27 mouse cellular contexts compared by ENCODE assay signal in the genomic region with DNA sequence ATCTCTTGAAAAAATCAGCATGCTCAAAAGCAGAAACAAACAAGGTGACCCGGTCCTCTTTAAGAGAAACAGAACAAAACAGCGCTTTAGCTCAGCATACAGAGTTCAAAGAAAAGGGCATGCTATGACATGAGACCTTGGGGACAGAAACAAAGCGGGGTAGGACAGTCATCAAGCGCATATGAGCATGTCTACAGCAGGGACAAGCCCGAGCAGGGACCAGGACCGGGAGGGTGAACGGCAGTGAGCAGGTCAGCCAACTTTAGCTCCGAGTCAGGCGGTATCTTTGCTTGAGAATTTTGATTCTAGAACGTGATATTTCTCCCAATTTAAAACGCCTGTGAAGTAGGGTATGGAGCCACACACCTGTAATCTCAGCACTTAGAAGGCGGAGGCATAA.
A peak's percentile ranks its signal among the peaks of the same experiment; 100 is the strongest.
DNase-seq lines count a peak whose midpoint lies in the region; ATAC-seq and TF ChIP-seq lines count a peak whose summit lies in the region.
"Had no signal": no experiment of that assay in that cellular context is flagged by ENCODE, and none has a peak within 500 bp of the region (broad histone marks: within the 10 kb centered on the region; RNA-seq: fewer than 3 reads in every experiment).

No protein-coding gene starts in this region.

- H3K9me3 ChIP-seq in E14TG2a.4 (ENCODE audit: low read length) = no peaks in the 10 kb centered on the region
- H3K9me3 ChIP-seq in stomach, postnatal 0 days (ENCODE audit: control insufficient read depth, low read length) = no peaks in the 10 kb centered on the region
- H3K9me3 ChIP-seq: embryonic facial prominence, embryonic 12.5 days; embryonic facial prominence, embryonic 15.5 days; heart, embryonic 13.5 days had no signal

- TF ChIP-seq CTCF in E14TG2a.4 (conservative IDR thresholded peaks at IDR 0.05; ENCODE audit: low read length) = no peak
- TF ChIP-seq CTCF in stomach, postnatal 0 days (IDR thresholded peaks at IDR 0.05; ENCODE audit: low read depth) = no peak

- TF ChIP-seq EP300 in stomach, postnatal 0 days (optimal IDR thresholded peaks at IDR 0.05) = no peak

- ATAC-seq in stomach, postnatal 0 days (ENCODE audit: low FRiP score, low TSS enrichment) = 0 out of 2 replicates have a peak, but pooled peaks have one; percentile 42
- ATAC-seq: CD4-positive, CD25-positive, alpha-beta regulatory T cell, adult 4 months; forebrain, embryonic 14.5 days; forebrain, postnatal 0 days; hindbrain, postnatal 0 days; inflammation-experienced regulatory T-cells, adult 6 months; Patski had no signal

- H3K4me1 ChIP-seq in E14TG2a.4 (replicated peaks; ENCODE audit: low read depth, low read length) = peaks cover 31% of the 10 kb centered on the region
- no peaks in the 10 kb centered on the region for H3K4me1 ChIP-seq in stomach, postnatal 0 days (replicated peaks; ENCODE audit: control insufficient read depth, insufficient read depth)
- H3K4me1 ChIP-seq: embryonic facial prominence, embryonic 12.5 days; embryonic facial prominence, embryonic 15.5 days had no signal

- DNase-seq in urinary bladder, postnatal 14 days (ENCODE audit: low spot score) = peak; percentile 69
- DNase-seq in urinary bladder, postnatal 25 days (ENCODE audit: low spot score) = no peak
- DNase-seq in ES-CJ7 (ENCODE audit: low read depth, low spot score) (peak; percentile 49), MN1 (ENCODE audit: low spot score) (no peak)
- DNase-seq in stomach, postnatal 0 days (ENCODE audit: low spot score) = no peak
- no peak for DNase-seq in right cerebral cortex, adult 2 months (ENCODE audit: low spot score in 2 of 2)
- DNase-seq: adrenal gland, adult 2 months; adrenal gland, postnatal 14 days; cerebellum, adult 11 months; cerebellum, adult 2 months; cerebellum, adult 9-11 months; cerebellum, postnatal 25 days; forebrain, postnatal 0 days; gastrocnemius, adult 2 months; gastrocnemius, postnatal 14 days; heart, postnatal 14 days; heart, postnatal 4 days had no signal

- H3K27me3 ChIP-seq in E14TG2a.4 (ENCODE audit: insufficient read depth, low read length) = no peaks in the 10 kb centered on the region
- no peaks in the 10 kb centered on the region for H3K27me3 ChIP-seq in stomach, postnatal 0 days (ENCODE audit: control insufficient read depth, insufficient read depth, low read length)
- H3K27me3 ChIP-seq: embryonic facial prominence, embryonic 12.5 days; embryonic facial prominence, embryonic 15.5 days; heart, embryonic 13.5 days; Patski had no signal

- H3K27ac ChIP-seq in stomach, postnatal 0 days (replicated peaks) = no peak overlapping the region
- H3K27ac ChIP-seq: embryonic facial prominence, embryonic 12.5 days; embryonic facial prominence, embryonic 15.5 days; gastrocnemius, adult 2 months; heart, embryonic 13.5 days; hindbrain, embryonic 14.5 days; hindbrain, postnatal 0 days had no signal

- WGBS in stomach, postnatal 0 days = 68% methylated on average over 12 of the region's 12 CpGs

- no peak overlapping the region for H3K4me2 ChIP-seq in stomach, postnatal 0 days (replicated peaks; ENCODE audit: low read depth)
- H3K4me2 ChIP-seq: embryonic facial prominence, embryonic 12.5 days; embryonic facial prominence, embryonic 15.5 days; heart, embryonic 13.5 days; hindbrain, embryonic 14.5 days had no signal

- peaks cover 28% of the 10 kb centered on the region for H3K36me3 ChIP-seq in E14TG2a.4 (ENCODE audit: insufficient read depth, low read length)
- H3K36me3 ChIP-seq in stomach, postnatal 0 days (ENCODE audit: control insufficient read depth, insufficient read depth, low read length) = no peaks in the 10 kb centered on the region
- H3K36me3 ChIP-seq: embryonic facial prominence, embryonic 12.5 days had no signal

- no peak overlapping the region for H3K9ac ChIP-seq in stomach, postnatal 0 days (ENCODE audit: low read length)
- H3K9ac ChIP-seq: embryonic facial prominence, embryonic 12.5 days; embryonic facial prominence, embryonic 15.5 days; forebrain, postnatal 0 days; heart, embryonic 13.5 days; hindbrain, embryonic 14.5 days had no signal

- H3K4me3 ChIP-seq in E14TG2a.4 (replicated peaks; ENCODE audit: low read length) = 0 out of 2 replicates have a peak overlapping the region, but pooled peaks have one; percentile 21
- no peak overlapping the region for H3K4me3 ChIP-seq in stomach, postnatal 0 days (ENCODE audit: low read depth, low read length)
- H3K4me3 ChIP-seq: embryonic facial prominence, embryonic 12.5 days; embryonic facial prominence, embryonic 15.5 days; gastrocnemius, adult 2 months; heart, embryonic 13.5 days had no signal

Comparison
In these comparisons a context has a peak if more than half of its experiments do, and no peak if none do; other contexts are left out.
1. DNase-seq: peak in urinary bladder, postnatal 14 days (single experiment) and ES-CJ7 (single experiment); none in urinary bladder, postnatal 25 days (single experiment), stomach, postnatal 0 days (single experiment), MN1 (single experiment) and right cerebral cortex, adult 2 months (0 of 2).